Mouse (Mus musculus): ENCODE measurements around the gene Sec22b. TPM values are rescaled to one million over a fixed set of nuclear protein-coding genes. Genes with fewer than 3 reads are reported as not detected.
A peak's percentile ranks its signal among the peaks of the same experiment; 100 is the strongest.

Gene Sec22b
- polyA plus RNA-seq, 1 experiment from 2014 or later: 111 TPM

DNA sequence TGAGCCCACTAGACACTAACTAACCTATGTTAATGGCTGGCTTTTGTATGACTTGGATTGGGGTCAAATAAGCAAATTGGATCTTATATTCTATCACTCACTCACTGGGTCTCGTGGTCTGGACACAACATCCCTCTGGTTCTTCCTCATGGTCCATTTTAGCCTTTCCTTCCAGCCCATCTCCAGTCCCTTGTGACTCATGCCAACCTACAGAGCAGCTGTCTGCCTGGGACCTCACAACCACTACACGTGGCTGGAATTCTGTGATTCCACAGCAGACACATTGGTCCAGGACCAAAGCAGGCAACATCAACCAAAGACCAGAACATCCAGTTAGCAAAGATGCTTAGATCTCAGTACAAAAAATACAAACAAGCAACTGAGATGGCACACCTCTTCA, 24.3 kb downstream of the Sec22b start:
- H3K4me1 ChIP-seq: no peaks in the 10 kb centered on the region
- H3K36me3 ChIP-seq: peaks cover 33% of the 10 kb centered on the region
- H3K27me3 ChIP-seq (ENCODE audit: low read depth, poor library complexity, severe bottlenecking): no peaks in the 10 kb centered on the region
- no peak for DNase-seq (ENCODE audit: low spot score)
- H3K27ac ChIP-seq (replicated peaks): no peak overlapping the region
- no peak overlapping the region for H3K4me3 ChIP-seq
- no peaks in the 10 kb centered on the region for H3K9me3 ChIP-seq (replicated peaks)
- WGBS: 93% methylated on average over 2 of the region's 2 CpGs

DNA sequence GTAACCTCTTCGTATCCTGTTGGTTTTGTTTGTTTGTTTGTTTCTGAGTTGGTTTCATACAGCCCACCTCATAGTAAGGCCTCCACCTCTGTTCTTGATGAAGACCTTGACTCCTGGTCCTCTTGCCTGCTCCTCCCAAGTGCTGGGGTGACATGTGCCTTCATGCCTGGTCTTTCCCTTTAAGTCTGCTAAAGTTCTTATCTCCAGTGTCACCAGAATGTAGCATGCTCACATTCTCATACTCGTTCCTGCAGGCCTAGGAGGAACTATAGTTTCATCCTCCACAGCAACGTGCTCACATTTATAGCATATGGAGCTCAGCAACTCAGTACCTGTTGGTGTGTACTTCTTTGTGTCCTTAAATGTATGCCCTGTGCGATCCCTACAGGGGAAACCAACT, 26.3 kb downstream of the Sec22b start:
- WGBS: 86% methylated on average over 4 of the region's 4 CpGs

DNA sequence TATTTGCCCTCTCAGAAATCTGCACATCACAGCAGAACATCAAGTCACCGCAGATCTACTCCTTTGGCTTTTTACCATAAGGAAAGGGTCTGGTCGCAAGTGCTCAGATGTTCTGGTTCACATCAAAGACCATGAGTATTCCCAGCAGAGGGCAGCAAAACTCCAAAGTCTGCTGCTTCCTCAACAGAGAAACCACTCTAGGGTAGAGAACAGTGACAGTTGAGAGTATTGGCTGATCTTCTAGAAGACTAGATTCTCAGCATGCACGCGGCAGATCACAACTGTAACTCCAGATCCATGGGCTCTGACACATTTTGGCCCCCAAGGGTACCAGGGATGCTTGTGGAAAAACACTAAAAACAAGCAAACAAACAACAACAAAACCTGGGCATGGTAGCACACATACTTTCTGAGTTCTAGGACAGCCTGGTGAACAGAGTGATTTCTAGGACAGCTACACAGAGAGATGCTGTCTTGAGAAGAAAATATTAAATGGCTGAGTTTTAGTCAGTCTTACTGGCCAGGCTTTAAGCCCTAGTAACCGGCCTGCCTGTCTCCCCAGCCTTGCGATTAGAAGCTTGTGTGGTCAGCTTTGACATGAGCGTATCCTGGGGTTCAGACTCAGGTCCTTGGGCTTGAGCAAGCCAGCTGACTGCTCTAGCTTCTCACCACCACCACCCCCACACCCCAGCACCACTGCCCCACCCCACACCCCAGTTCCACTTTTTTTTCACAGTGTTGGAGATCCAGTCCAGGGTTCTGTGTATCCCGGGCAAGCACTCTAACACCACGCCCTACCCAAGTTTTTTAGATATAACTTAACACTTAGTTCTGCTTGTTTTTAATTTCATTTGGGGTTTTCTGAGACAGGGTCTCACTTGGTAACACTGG, 28.2 kb downstream of the Sec22b start:
- peak overlapping the region; percentile 65; the same call in 1 of the 2 replicates for H3K27ac ChIP-seq (replicated peaks)
- H3K27me3 ChIP-seq (ENCODE audit: low read depth, poor library complexity, severe bottlenecking): peaks cover 36% of the 10 kb centered on the region
- H3K4me3 ChIP-seq: no peak overlapping the region
- 68% methylated on average over 9 of the region's 9 CpGs for WGBS
- no peaks in the 10 kb centered on the region for H3K36me3 ChIP-seq
- peak; percentile 80 for DNase-seq (ENCODE audit: low spot score)
- H3K9me3 ChIP-seq (replicated peaks): no peaks in the 10 kb centered on the region
- peaks cover 33% of the 10 kb centered on the region for H3K4me1 ChIP-seq

More for the DNA sequence above, 26.3 kb downstream of the Sec22b start:
- H3K9me3 ChIP-seq (replicated peaks): no peaks in the 10 kb centered on the region
- peaks cover 19% of the 10 kb centered on the region for H3K27me3 ChIP-seq (ENCODE audit: low read depth, poor library complexity, severe bottlenecking)
- peaks cover 17% of the 10 kb centered on the region for H3K4me1 ChIP-seq
- no peak overlapping the region for H3K4me3 ChIP-seq
- DNase-seq (ENCODE audit: low spot score): no peak
- H3K27ac ChIP-seq (replicated peaks): no peak overlapping the region
- peaks cover 14% of the 10 kb centered on the region for H3K36me3 ChIP-seq

DNA sequence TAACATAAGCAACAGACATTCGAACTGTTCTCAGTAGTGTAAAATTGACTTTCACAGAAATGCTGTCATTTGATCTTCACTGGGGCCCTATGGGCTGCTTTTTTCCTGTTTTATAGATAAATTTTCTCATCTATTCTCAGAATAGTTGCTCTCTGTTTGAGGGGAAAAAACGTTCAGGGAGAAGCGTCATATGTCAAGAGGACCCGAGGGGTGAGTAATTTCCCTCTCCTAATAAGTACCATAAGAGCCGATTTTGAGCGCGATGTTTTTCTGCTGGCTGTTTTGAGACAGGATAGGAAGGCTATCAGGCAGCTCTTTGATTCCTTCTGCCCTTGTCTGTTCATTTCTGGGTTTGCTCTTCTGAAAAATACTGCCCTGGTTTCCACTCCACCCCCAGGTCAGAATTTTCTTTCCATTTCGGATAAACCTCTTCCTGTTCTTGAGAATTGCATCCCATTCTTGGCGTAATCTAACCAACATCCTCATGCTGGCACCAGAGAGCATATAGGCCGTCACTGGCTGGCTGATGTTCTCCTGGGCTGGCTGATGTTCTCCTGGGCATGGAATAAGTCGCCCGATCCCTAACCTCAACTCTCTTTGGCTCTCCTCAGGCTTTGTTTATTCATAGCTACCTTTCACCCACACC, 29.3 kb downstream of the Sec22b start:
- H3K27ac ChIP-seq (replicated peaks): no peak overlapping the region
- no peak overlapping the region for H3K4me3 ChIP-seq
- WGBS: 73% methylated on average over 12 of the region's 12 CpGs
- peaks cover 43% of the 10 kb centered on the region for H3K27me3 ChIP-seq (ENCODE audit: low read depth, poor library complexity, severe bottlenecking)
- H3K36me3 ChIP-seq: no peaks in the 10 kb centered on the region
- H3K4me1 ChIP-seq: peaks cover 33% of the 10 kb centered on the region
- DNase-seq (ENCODE audit: low spot score): no peak
- no peaks in the 10 kb centered on the region for H3K9me3 ChIP-seq (replicated peaks)

DNA sequence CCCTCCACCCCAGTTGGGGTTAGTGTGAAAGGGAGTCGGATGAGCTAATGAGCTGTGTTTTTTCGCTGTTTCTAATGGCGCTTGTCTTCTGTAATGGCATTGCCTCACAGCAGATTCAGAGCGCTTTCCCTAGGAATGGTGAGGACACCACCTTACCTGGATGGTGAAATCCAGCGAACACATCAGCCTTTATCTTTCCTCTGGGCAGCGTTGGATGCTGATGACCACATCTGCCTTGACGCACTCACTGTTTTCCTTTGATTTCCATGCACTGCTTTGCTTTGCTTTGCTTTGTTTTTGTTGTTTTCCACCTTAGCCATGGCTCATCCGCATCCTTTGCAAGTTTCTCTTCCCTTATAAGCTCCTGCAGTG, 29.8 kb downstream of the Sec22b start:
- peaks cover 49% of the 10 kb centered on the region for H3K27me3 ChIP-seq (ENCODE audit: low read depth, poor library complexity, severe bottlenecking)
- no peak overlapping the region for H3K27ac ChIP-seq (replicated peaks)
- whole genome bisulfite sequencing: 82% methylated on average over 8 of the region's 8 CpGs
- H3K4me3 ChIP-seq: no peak overlapping the region
- H3K4me1 ChIP-seq: peaks cover 33% of the 10 kb centered on the region
- no peak for DNase-seq (ENCODE audit: low spot score)
- no peaks in the 10 kb centered on the region for H3K36me3 ChIP-seq
- no peaks in the 10 kb centered on the region for H3K9me3 ChIP-seq (replicated peaks)

DNA sequence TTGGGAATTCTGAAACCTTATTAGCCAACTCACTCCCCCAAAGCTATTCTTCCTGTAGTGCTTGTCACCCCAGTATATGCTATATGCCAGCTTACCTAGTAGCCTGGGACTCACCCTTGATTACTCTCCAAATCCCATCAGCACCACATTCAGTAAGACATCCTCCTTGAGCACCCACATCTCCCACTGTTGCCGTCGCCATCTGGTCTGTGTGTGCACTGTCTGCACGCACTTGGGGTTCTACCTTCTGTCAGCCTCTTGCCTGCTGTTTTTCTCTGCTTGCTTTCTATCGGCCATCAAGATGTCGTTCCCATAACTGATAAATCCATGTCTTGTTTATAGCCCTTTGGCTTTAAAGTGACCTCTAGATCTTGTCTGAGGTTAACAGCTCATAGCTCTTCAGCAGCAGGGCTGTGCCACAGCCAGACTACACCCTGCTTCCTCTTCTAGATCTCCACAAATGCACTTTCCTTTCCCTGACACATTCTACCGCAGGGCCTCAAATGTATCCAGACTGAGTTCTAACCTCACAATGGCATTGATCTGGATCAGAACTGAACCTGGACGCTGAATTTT, 30.4 kb downstream of the Sec22b start:
- peaks cover 36% of the 10 kb centered on the region for H3K4me1 ChIP-seq
- no peak overlapping the region for H3K4me3 ChIP-seq
- no peak overlapping the region for H3K27ac ChIP-seq (replicated peaks)
- no peaks in the 10 kb centered on the region for H3K9me3 ChIP-seq (replicated peaks)
- WGBS: 87% methylated on average over 7 of the region's 7 CpGs
- H3K36me3 ChIP-seq: no peaks in the 10 kb centered on the region
- no peak for DNase-seq (ENCODE audit: low spot score)
- H3K27me3 ChIP-seq (ENCODE audit: low read depth, poor library complexity, severe bottlenecking): peaks cover 53% of the 10 kb centered on the region

DNA sequence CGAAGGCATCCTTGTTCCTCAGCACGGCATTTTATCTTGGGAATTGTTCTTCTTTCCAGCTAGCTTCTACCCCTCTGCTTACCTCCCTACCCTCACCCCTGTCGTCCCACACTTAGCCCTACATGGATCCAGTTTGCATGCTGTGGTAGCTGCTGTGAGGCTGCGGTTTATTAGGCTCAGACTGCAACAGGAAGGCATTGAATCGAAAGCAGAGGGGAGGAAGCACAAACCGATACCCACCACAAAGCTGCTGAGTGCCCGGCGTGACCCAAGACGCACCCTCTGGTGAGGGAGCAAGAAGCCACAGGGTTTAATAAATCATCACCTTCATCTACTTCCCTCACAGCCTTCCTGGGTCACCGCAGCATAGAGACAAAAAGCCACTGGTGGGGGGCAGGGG, 31.1 kb downstream of the Sec22b start:
- H3K36me3 ChIP-seq: no peaks in the 10 kb centered on the region
- H3K4me1 ChIP-seq: peaks cover 44% of the 10 kb centered on the region
- DNase-seq (ENCODE audit: low spot score): no peak
- peaks cover 56% of the 10 kb centered on the region for H3K27me3 ChIP-seq (ENCODE audit: low read depth, poor library complexity, severe bottlenecking)
- no peaks in the 10 kb centered on the region for H3K9me3 ChIP-seq (replicated peaks)
- H3K4me3 ChIP-seq: no peak overlapping the region
- H3K27ac ChIP-seq (replicated peaks): peak overlapping the region; percentile 61; the same call in 1 of the 2 replicates
- WGBS: 34% methylated on average over 10 of the region's 10 CpGs

DNA sequence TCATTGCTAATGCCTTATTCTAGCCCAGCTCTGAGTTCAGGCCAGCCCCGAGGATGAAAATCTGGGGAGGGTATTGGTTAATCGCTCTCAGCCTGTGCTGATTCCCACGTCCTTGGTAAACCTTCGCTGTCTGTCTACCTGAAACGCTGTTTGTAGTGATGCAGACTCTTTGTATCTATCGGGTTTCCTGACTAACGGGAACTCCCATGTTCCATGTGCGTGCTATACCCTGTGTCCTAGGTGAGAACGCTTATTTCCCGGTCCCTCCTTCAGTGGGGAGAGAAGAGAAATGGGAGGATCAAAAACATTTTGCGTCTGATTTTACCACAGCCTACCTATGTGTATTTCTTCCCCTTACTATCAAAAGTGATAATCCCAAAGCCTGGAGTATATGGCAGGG, 31.8 kb downstream of the Sec22b start:
- Histone ChIP-seq H3K4me3 (no peak overlapping the region), H3K27me3 (ENCODE audit: low read depth, poor library complexity, severe bottlenecking) (peaks cover 56% of the 10 kb centered on the region), H3K9me3 (replicated peaks) (no peaks in the 10 kb centered on the region), H3K27ac (replicated peaks) (0 out of 2 replicates have a peak overlapping the region, but pooled peaks have one; percentile 61), H3K4me1 (peaks cover 50% of the 10 kb centered on the region), H3K36me3 (no peaks in the 10 kb centered on the region)
- no peak for DNase-seq (ENCODE audit: low spot score)
- WGBS: 52% methylated on average over 11 of the region's 11 CpGs

DNA sequence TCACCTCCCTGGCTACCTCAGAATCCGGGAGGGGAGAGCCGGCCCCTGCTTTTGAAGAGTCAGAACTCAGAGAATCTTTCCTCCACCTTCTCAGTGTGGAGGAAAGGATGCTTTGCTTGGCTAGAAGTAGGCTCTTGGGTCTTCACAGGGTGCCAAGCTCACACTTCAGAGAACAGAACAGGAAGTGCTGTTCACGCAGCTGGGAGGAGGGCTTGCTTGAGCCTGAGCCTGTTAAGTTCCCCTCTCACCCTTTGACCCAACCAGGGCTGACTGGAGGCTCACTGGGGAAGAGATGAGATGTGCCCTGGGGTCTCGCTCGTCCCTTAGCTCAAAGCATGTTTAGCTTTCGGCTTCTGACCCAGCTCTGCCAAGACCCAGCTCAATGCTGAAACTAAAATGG, 32.3 kb downstream of the Sec22b start:
- peaks cover 55% of the 10 kb centered on the region for H3K4me1 ChIP-seq
- DNase-seq (ENCODE audit: low spot score): peak; percentile 21
- peaks cover 56% of the 10 kb centered on the region for H3K27me3 ChIP-seq (ENCODE audit: low read depth, poor library complexity, severe bottlenecking)
- H3K27ac ChIP-seq (replicated peaks): peak overlapping the region; percentile 61; the same call in 1 of the 2 replicates
- H3K9me3 ChIP-seq (replicated peaks): no peaks in the 10 kb centered on the region
- no peaks in the 10 kb centered on the region for H3K36me3 ChIP-seq
- no peak overlapping the region for H3K4me3 ChIP-seq
- WGBS: 22% methylated on average over 6 of the region's 6 CpGs

DNA sequence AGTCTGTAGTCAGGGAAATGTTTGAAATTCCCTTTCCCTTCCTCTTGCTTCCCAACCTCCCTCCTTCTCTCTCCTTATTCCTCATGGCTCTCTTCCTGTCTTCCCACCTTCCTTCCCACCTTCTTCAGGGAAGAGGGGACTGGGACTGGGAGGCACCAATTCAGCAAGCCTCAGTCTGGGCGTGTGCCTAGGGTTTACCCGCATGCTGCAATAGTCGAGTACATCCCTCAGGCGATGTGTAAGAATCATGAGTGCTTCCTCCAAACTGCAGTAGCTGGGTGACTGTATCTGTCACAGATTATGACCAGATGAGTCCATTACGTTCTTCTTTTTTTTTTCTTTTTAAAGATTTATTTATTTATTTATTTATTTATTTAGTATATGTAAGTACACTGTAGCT, 32.8 kb downstream of the Sec22b start:
- Histone ChIP-seq H3K36me3 (no peaks in the 10 kb centered on the region), H3K4me1 (peaks cover 60% of the 10 kb centered on the region), H3K27ac (replicated peaks) (peak overlapping the region; percentile 61; the same call in 1 of the 2 replicates), H3K9me3 (replicated peaks) (no peaks in the 10 kb centered on the region), H3K4me3 (no peak overlapping the region), H3K27me3 (ENCODE audit: low read depth, poor library complexity, severe bottlenecking) (peaks cover 56% of the 10 kb centered on the region)
- no peak for DNase-seq (ENCODE audit: low spot score)
- WGBS: 81% methylated on average over 5 of the region's 5 CpGs

DNA sequence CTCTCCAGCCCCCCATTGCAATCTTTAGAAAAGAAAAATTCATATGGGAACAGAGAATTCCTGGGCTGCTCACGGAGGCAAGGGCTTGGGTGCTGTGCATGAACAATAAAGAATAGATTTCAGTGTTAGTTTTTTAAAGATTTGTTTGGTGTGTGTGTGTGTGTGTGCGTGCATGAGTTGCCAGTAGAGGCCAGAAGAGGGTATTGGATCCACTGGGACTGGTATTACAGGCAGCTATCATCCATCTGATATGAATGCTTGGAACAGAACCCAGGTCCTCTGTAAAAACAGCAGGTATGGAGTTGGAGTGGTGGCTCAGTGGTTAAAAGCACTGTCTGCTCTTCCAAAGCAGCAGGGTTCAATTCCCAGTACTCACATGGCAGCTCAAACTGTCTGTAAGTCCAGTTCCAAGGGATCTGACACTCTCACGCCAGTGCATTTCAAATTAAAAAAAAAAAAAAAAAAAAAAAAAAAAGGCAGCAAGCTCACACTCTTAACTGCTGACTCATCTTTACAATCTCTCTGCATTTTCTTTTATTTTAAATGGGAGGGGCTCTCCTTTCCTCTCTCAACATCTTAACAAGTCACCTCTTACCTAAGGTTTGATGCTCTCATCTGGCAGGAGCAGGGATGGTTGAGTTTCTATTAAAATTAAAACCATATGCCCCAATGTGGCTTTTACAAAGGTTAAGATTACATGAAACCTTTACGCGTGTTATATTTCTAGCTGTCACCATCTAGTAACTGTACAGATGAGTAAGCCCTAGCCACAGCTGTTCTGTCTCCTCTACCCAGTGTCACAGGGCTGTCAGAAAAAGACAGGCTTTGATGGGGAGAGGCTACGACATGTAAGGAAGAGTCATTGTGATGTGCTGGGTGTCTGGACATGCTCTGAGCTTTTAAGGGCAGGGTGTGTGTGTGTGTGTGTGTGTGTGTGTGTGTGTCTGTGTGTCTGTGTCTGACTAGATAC, 33.6 kb downstream of the Sec22b start:
- DNase-seq (ENCODE audit: low spot score): no peak
- Histone ChIP-seq H3K9me3 (replicated peaks) (no peaks in the 10 kb centered on the region), H3K36me3 (no peaks in the 10 kb centered on the region), H3K4me3 (no peak overlapping the region), H3K4me1 (peaks cover 68% of the 10 kb centered on the region), H3K27me3 (ENCODE audit: low read depth, poor library complexity, severe bottlenecking) (peaks cover 56% of the 10 kb centered on the region), H3K27ac (replicated peaks) (0 out of 2 replicates have a peak overlapping the region, but pooled peaks have one; percentile 17)
- 85% methylated on average over 6 of the region's 6 CpGs for WGBS
